Mouse (Mus musculus) mature B cell (primary cell): Measurements from ENCODE around the gene C1qtnf7.

Experiments used
- in situ Hi-C: fragments of 300-500 bp; cut with MboI; formaldehyde crosslinking; loops from 2 replicates; pipeline ENCODE4 v1.14.3; 2019

The C1qtnf7 gene

DNA sequence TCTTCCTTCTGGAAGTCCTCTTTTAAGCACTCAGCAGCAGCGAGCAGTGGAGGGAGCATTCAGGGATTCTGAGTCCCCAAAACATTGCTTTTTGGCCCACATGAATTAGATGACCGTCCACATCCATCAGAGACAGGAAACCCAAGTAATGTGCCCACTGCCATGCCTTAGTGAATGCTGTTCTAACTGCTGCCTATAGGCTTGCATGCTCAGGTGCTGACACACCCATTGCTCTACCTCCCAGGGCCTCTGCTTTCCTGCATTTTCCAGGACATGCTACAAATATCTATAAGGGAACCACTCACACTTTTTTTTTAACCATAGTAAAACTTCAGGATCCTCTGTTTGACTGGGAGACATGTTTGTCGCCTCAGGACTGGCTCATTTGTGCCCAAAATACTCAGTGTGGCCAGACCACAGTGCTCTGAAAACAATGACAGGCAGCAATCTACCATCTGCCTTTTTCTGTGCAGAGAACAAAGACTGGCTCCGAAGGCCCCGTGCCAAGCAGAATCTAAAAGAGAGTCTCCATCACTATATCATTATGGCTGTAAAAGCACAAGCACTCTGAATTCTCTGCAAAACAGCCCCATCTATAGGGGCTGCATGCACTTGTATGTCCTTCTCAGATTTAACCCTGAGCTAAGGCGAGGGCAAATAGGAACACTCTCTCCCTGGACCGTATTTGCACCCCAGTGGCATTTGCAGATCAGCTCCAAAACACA lies 106.4 kb downstream of the C1qtnf7 start:
- in situ Hi-C loops, result no loop called here

- in situ Hi-C loops, result no loop called here
These were observed 110.1 kb downstream of the C1qtnf7 start for GRCm38 (mm10) chr5:43625407-43625806.

DNA sequence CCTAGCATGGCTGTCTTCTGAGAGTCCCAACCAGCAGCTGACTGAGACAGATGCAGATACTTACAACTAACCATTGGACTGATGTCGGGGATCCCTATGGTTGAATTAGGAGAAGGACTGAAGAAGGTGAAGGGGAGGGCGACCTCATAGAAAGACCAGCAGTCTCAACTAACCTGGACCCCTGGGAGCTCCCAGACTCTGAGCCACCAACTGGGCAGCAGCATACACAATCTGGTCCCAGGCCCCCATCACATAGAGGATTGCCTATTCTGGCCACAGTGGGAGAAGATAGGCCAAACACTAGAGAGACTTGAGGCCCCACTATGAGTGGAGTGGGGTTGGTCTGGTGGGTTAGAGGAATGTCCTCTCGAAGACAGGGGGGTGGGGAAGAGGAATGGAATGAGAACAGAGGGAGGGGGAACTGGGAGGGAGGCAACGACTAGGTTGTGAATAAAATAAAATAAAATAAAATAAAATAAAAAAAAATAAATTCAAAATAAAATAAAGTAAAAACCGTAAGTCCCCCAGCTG lies 118.8 kb downstream of the C1qtnf7 start:
- in situ Hi-C loops, result no loop called here

DNA sequence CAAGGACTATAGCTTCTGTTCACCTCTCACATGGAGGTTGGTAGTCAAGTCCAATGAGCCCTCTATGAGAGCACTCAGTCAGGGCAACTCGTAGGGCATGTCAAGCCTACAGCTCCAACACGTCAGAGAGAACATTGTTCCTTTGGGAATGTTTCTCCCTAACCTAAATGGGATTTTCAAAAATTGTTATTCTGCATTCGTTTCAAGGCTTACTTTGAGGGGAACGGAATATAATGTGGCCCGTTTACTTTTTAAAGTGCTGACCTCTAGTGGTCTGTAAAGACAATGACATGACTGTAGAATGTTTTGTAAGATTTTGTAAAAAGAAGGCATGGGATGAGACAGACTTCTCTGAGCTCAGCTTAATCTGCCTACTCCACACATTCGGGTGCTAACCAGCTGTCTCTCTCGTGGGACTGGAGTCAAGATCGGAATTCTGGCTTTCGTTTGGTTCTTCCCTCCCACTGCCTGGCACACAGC lies 119.3 kb downstream of the C1qtnf7 start:
- in situ Hi-C loops, result no loop called here

- in situ Hi-C loops, result no loop called here
These were observed 129.7 kb downstream of the C1qtnf7 start for GRCm38 (mm10) chr5:43645020-43645419.

DNA sequence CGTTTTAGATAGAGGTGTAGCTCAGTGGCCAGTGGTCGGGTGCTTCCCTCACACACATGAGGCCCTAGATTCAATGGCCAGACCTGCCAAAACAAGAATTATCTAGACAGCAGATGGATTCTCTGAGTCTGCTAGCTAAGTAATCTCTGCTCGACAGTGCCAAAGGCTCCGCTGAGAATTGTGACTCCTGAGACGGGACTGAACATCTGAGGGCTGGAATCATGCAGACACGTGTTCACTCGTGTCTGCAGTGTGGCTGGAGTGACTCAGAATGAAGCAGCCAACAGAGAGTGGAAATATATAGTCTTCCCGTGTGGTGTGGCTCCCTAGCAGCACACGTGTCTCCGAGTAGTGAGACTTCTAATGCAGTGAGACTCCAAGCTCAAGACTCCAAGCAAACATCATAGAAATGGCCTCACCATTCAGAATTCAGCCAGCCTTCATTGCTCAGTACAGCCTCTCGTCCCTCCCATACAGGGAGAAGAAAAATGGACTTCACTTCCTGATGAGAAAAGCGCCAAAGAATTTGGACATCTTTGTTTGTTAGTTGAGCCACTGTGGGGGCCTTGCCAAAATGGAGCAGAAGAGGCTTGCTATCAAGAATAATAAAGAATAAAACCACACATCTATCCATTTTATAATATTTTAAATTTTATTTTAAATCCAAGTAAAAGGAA lies 131.9 kb downstream of the C1qtnf7 start:
- in situ Hi-C loops, result no loop called here

GRCm38 (mm10) chr5:43661498-43661897 lies 146.2 kb downstream of the C1qtnf7 start:
- in situ Hi-C loops, result no loop called here

GRCm38 (mm10) chr5:43661997-43662961 lies 146.9 kb downstream of the C1qtnf7 start, which contains the start of gene Cc2d2a:
Gene Cc2d2a, plus strand, starts transcription at chr5:43662346.
- in situ Hi-C loops, result no loop called here

- in situ Hi-C loops, result no loop called here
These were observed 148.2 kb downstream of the C1qtnf7 start for GRCm38 (mm10) chr5:43663531-43663930.

DNA sequence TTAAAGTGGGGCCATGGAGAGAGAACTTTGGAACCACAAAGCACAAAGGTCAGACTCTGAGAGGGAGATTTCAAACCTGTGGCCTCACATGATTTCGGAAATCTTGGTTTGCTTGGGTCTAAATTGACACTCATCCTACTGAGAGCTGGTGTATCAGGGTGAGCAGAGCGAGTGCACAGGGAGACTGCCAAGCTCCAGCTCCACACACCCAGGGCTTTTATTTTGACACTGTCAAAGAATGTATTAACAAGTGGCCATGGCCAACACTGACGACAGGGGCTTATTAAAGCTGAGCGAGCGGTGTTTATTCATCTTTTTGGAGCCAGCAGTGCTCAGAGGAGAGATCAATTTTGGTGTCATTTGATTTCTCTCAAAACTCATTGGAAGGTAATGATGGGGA lies 149.8 kb downstream of the C1qtnf7 start:
- in situ Hi-C loops, result no loop called here
